Mouse (Mus musculus) liver, adult (tissue): ENCODE data around the gene Mpp3.

Source experiments
- GATA4 ChIP-seq: IDR thresholded peaks from 2 replicates; pipeline ENCODE4 v1.6.1; 2014; ENCODE audit warnings: mild to moderate bottlenecking, low read length; ENCODE audit not compliant: insufficient replicate concordance

Gene Mpp3

DNA sequence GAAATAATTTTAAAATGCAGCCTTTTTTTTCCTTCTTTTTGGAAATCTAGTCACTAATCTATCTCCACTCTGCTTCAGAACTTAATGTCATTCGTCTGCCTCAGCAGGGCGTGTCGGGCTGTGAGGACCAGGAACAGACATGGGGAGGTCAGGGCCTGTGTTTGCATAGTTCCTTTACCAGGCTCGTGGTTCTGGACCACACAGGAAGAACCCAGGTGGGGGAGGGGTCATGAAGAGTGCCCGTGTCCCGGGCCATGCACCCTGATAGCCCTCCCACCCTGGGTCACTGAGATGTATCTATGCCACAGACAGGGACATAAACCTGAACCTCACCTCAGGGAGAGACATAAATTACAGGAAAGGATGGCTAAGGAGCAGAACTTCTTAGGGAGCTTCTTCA lies 54.1 kb downstream of the Mpp3 start:
- TF ChIP-seq GATA4: no peak

DNA sequence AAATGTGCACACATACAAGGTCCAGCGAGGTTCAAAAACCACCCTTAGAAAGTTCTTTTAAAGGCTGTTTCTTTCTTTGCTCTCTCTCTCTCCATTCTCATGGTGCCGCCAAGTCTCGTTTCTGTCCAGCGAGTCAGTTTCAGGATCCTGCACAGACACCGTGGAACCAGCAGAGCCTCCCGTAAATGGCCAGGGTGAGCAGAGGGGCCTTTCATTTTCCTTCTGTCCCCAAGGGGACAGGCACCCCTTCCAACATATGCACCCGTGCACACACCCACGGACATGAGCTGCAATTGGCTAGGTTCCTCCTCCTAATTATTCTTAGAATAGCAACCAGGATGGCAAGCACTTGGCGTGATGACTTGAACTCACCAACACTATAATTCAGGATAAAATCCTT lies 54.8 kb downstream of the Mpp3 start:
- TF ChIP-seq GATA4: no peak

DNA sequence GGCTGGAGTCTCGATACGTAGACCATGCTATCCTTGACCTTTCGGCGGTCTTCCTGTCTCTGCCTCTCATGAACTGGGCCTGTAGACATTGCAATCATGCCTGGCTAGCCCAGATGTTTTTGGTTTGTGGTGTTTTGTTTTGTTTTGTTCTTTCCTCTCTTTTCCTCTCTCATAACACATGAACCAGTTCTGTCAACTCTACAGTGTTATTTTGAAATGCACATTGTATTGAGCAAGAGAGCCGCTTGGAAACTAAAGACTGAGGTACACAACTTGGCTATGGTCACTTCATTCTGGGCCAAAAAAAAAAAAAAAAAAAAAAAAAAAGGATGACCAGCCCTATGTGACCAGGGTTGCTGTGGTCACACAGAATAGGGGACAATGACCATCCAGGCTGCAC lies 55.6 kb downstream of the Mpp3 start:
- no peak for TF ChIP-seq GATA4

DNA sequence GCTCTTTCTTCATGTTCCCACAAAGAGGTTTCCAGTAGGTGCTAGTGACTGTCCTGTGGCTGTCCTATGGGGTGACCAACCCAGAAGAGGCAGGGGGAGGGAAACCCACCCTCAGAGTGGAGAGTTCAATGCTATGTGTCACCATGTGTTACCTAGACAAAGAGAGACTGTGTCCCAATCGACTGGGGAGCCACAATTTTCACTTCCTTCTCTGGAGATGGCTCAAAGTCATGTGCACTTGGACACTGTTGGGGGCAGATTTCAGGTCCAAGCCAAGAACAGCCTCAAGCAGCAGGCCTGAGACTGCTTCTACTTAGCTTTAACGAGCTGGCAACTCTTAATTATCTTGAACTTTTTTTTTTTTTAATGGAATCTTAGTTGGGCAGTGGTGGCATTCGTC lies 56.2 kb downstream of the Mpp3 start:
- no peak for TF ChIP-seq GATA4

DNA sequence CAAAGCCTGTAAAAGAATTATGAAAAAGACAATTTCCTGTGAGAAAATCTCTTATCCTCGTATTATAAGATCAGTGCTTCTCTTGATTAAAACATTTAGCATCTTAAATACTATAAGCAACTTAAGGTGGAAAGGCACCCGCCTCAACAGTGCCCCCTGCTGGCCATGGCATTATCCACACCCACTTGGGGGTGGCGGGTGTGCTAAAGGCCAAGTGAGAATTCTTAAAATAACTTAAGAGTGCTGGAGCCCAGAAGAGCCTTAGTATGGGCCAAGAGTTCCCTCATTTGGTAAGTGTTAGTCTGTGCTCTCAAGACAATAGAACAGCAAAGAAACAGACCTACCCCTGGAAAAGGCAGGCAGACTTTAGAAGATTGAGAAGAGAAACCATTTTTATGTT lies 56.9 kb downstream of the Mpp3 start:
- no peak for TF ChIP-seq GATA4

DNA sequence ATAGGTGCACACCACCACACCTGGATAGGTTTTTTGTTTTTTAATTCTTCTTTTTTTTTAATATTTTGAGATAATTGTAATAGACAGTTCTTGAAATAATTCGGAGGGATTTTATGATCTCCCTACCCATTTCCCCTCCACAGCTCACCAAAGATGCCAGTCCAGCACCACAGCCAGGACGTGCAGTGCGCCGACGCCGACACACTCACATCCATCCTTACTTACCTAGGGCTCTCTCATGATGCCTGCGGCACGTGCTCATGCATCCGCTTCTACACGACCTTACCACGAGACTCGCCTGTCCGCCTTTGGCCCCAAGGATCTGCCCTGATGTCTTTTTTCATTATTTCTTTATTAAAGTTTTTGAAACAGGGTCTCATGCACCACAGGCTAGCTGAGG lies 58.4 kb downstream of the Mpp3 start:
- TF ChIP-seq GATA4: no peak

DNA sequence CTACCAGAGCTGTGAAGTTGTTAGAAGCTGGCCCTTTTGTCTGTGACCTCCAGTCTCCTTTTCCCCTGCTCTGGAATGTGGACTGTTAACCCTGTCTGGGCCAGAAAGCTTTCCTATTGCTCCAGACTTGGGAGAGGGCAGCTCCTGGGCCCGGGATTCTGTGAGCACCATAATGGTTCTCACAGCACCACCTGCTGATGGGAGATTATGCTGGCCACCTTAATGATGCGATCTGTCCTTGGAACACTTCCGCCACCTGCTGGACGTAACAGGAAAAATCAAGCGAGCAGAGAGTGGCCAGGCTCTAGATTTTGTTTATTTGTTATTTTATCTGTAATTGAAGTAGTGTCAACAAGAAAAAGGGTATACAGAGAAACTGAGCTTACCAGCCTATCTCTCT lies 59.5 kb downstream of the Mpp3 start:
- no peak for TF ChIP-seq GATA4

DNA sequence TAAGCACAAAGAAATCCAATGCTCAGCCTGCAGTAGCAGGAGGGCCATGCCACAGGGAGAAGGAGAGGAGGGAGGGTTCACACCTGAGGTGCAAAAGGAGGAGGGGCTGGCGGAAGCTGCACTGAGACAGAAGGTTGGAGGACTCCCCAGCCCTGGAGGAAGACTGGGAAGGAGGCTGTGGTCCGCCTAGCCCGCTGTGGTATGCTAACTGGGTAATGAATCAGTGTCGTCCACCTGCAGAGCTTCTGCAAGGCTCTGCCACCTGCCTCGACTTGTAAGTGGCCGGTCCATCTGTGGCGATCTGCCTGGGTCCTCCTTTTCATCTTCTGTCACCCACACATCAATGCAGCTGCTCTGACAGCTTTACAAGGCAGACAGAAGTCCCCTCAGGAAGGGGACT lies 60.0 kb downstream of the Mpp3 start:
- TF ChIP-seq GATA4: no peak

DNA sequence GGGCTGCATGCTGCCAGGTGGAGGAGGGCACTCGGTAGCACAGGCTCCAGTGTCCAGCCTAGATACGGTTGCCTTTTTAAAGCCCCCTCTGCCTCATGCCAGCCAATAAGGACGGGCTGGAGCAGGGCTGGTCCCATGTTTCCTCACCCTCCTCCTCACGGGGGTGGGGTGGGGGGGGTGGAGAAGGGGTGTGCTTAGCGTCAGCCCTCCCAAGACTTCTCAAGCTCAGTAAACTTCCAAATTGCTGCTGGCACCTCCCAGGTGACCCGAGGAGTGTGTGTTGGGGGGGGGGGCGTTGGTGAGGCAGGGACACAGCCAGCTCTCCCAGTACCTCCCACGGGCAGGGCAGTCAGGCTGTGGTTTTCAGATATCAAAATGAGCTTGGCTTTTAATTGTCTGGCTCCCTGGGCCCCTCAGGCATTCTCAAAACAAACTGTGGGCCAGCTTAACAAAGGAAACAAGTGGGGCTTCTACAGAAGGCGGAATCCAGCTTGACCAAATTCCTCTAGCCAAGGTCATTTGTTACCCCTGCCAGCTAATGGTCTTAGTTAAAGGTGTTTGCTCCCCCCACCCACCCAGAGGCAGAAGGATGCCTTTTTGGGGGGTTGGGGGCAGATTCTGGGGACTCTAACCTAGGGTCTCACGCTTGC lies 61.2 kb downstream of the Mpp3 start, which contains the start of gene Sost:
TSS of gene Sost (minus strand) at position 51 of the 650 bp plus-strand sequence.
- no peak for TF ChIP-seq GATA4

DNA sequence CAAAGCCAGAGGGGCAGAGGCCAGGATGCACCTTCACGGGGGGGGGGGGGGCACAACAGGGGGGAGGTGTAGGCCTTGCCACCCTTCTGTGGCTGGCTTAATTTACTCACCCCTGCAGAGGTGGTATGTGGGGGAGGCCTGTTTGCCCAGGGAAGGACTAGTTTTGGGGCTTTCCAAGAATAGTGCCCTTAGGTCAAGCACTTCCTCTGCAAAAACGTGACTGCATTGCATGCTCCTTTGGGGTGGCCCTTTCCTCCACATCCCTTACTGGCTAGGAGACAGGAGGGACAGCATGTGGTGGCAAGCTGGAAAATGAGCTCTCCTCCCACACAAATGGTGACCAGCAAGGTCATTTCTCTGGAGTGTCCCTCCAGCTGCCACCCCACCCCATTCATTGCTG lies 62.7 kb downstream of the Mpp3 start:
- TF ChIP-seq GATA4: no peak

DNA sequence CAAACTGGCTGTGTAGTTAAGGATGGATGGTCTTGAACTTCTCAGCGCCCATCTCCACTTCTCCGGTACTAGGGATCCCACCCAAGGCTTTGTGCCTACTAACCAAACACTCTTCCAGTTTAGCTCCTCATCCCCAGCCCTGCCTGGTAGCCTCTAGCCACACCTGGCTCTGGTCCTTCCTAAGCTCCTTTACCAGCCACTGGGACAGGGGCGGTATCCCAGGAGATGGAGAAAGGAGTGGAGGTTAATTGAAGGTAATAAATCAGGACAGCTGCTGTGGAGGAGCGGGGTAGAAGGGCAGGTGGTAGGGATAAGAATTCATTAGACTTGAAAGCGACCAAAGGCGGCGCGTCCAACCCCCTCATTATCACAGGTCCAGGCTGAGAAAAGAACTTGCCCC lies 63.6 kb downstream of the Mpp3 start:
- TF ChIP-seq GATA4: no peak

DNA sequence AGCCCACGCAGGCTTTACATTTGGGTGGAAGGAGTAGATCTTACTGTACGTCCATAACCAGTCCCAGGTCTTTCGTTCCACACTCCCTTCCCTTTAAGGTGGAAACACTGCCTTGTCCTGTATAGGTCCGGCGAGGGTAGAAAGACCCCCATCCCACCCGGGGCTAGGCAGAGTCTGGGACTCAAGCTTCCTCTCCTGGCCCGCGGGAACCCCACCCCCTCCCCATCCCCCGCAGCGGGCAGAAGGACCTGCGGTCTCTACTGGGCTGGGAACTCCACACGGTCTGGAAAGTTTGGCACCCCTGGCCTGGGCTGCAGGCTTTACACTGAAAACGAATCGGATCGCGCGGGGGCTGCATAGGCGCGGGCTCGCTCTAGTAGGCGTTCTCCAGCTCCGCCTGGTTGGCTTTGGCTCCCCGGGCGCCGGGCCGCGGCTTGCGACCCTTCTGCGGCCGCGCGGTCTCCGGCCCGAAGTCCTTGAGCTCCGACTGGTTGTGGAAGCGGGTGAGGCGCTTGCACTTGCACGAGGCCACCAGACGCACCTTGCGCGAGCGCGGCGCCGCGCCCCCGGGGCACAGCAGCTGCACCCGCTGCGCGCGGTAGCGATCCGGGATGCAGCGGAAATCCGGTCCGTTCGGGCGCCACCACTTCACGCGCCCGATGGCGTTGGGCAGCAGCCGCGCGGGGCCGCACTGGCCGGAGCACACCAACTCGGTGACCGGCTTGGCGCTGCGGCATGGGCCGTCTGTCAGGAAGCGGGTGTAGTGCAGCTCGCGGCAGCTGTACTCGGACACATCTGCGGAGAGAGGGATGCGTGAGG lies 64.6 kb downstream of the Mpp3 start:
- TF ChIP-seq GATA4: no peak; the same call in 1 of the 2 replicates

DNA sequence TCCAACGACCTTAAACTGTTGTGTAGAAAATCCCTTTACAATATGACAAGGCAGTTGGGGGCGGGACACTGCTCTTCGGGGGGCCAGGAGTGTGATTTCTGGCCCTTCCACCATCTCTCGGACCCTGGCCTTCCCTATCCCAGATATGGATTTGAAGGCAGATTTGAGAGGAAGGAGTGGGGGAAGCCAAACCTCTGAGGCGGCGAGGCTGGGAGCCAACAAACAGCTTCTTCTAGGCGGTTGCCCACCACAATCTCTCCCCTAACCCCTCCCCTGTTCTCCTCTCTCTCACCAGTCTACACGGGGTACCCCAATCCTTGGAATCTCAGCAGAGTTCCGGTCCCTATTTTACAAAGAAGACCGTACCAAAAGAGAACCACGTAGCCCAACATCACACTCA lies 65.2 kb downstream of the Mpp3 start:
- TF ChIP-seq GATA4: no peak

DNA sequence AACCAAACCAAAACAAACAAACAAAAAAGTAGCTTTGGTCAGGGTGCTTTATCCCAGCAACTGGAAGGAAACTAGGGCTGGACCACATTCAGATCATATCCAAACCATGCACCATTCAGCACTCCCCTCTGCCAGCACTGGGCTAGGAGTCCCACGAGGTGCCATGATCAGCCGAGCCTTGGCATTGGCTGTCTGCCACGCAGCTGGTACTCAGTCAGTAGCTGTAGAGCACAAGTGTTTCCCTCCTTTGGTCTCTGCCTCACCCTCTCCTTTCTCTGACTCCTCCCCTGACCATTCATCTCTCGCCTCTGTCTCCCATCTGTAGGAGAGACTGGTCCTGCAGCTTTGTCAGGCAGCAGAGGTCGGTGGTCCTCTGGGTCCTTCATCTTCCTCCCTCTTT lies 70.8 kb downstream of the Mpp3 start:
- no peak for TF ChIP-seq GATA4

DNA sequence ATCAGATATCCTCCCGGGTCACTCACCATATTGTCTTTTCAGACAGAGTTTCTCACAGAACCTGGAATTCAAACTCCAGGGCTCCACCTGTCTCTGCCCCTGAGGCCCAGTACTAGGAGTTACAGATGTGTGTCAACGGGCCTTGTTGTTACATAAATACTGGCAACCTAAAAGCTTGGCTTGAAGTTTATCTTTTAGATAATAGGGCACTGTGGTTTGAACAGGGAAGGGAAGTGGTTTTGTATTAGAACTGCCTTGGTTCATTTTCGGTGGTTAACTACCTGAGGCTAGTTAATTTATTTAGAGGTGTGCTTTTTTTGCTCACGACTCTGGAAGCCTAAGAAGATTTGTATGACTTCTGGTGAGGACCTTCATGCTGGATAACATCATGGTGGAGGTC lies 74.8 kb downstream of the Mpp3 start:
- TF ChIP-seq GATA4: no peak

DNA sequence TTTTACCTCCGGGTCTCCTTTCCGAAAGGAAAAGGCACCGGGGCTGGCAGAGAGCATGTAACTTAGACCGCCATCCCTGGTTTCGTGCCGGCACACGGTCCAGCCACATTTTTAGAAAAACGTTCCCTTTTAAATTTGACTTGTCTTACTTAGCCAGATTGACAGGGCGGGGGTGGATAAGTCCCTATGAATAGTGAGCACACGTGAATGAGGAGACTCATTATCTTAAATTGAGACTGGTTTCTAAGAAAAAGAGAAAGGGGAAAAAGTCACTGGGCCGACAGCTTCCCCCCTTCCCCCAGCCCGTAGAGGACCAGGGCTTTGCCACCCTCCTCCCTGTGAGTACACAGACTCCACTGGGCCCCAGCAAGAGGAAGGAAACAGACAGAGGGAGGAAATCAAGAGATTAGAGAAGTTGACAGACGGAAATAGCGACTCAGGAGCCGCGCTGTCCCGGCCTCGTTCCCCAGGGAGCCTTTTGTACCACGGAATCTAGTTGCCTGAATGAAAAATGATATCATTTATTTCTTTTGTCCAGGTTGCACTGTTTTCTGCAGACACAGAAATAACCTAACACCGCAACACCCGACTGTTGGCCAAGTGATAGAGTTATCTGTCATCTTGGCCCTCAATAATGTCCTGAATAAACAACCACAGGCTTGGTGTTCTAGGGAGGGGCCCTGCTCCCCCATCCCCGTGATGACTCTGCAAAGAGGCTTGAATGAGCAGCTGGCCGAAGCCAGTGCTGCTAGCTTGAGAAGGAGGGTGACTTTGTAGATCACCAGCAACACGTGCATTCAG lies 75.5 kb downstream of the Mpp3 start:
- TF ChIP-seq GATA4: peak; percentile 92; the same call in 1 of the 2 replicates
